Mouse (Mus musculus) ES-E14 (cell line): ENCODE results near the gene Atp6v0e.

ENCODE experiments used
- ZC3H11A ChIP-seq: IDR thresholded peaks from 2 replicates; pipeline ENCODE4 v1.6.1; 2012; ENCODE audit warnings: low read depth, mild to moderate bottlenecking, inconsistent platforms, low read length, borderline replicate concordance
- ZNF384 ChIP-seq: IDR thresholded peaks from 2 replicates; pipeline ENCODE4 v1.6.1; 2012; ENCODE audit warnings: low read depth, low read length, inconsistent platforms

DNA sequence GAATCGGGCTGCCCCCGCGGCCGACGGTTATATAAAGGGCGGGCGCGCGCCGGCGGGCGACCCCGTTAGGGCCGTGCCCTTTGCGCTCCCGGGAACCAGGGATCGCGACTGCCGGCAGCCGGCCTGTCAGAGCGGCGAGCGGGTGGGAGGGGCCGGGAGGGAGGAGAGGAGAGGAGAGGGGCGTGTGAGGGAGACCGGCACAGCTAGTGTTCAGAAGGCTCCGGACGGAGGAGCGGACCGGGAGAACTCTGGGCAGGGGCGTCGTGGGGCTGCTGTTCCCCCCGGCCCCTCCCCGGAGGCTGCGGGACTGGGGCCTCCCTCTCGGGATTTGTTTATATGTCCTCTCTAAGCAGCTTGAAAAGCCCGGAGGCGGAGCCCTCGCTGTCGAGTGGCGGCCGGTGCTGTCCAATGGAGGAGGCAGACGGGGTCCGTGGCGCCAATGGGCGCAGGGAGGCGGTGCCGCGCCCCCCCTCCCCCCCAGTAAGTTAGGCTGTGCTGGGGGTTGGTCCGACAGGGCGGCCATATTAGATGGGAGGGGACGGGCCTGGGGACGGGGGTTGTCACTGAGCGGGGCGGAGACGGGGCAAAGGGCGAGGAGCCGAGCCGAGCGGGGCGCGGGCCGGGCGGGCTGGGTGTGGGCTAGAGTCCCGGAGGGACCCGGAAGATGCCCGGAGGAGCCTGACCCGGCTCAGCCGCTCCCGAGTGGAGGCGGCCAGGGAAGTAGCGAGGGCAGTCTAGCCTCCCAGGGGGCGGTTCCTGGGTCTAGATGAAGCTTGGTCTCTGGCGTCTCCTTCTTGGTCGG, 53.1 kb downstream of the Atp6v0e start:
- TF ChIP-seq ZC3H11A (no peak), ZNF384 (no peak)
